Mouse (Mus musculus): ENCODE measurements around the gene Alkbh3.

DNA sequence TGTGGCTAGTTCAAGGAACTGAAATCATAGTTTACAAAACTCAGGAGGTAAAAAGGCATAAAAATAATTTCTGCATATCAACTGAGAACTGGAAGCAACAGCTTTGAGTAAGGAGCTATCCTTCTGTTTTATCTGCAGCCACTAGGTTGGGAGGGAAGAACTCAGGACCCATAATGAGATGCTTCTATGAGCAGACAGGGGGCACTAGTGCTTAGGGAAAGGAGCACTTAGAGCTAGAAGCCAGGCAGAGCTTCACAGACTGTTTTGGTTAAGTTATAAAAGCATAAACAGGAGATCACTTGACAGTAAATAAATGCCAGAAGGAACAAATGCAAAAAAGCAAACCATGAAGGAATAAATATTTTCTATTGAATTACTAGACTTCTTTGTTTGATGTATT lies 44.2 kb upstream of the Alkbh3 start:
- TF ChIP-seq CTCF (IDR thresholded peaks at IDR 0.05; ENCODE audit: control insufficient read depth, insufficient read depth, insufficient replicate concordance, low read depth, low read length) (no peak), POLR2A (IDR thresholded peaks at IDR 0.05; ENCODE audit: control insufficient read depth, low read depth, low read length) (no peak)
